Mouse (Mus musculus): ENCODE data around the gene Pde8b. TPM values are rescaled to one million over a fixed set of nuclear protein-coding genes. Genes with fewer than 3 reads are reported as not detected.
"Not testable (repeated sequence)": the region's sequence is repeated elsewhere in the genome, so short reads cannot be mapped to it uniquely, and the experiment has no call there.

Pde8b gene
- polyA plus RNA-seq, 1 experiment: 6.2 TPM

DNA sequence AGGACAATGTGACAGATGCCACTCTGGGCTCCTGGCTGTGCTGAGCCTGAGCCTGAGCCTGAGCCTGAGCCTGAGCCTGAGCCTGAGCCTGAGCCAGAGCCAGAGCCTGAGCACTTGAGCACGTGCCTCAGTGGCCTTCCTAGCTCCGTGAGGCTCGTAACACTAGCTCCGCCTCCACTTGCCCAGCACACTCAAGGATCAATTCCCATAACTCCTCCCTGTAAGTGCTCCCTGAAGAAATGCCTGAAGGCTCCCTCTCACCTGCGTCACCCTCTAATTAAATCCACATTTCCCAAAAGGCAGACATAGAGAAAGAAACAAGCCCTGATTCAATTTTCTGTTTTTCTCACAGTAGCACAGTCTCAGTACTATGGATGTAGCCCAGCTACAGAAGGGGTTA, 37.8 kb downstream of the Pde8b start:
- TF ChIP-seq CTCF (IDR thresholded peaks at IDR 0.05; ENCODE audit: borderline replicate concordance, extremely low read depth, insufficient read depth, insufficient read length) (no peak), POLR2A (IDR thresholded peaks at IDR 0.05; ENCODE audit: borderline replicate concordance, extremely low read depth, insufficient read depth, insufficient read length, poor library complexity, severe bottlenecking) (no peak)
- no peak for DNase-seq (ENCODE audit: low read depth)

DNA sequence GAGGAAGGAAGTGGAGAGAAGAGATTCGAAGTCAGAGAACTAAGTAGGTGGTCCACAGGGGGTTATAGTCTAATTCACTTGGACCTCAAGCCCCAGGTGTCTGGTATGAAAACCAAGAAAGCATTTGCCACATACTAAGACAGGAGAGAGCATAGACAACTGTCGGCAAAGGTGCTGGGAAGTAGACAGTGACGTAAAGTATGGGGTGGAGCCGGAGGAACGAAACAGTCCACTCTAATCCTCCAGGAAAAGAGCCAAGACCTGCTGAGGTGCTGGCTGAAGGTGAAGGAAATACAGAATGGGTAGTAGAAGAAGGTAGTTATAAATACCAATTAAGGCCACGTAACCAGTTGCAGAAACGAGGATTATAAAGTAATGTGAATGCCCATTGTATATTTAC, 42.8 kb downstream of the Pde8b start:
- not testable (repeated sequence) for DNase-seq (ENCODE audit: low read depth)

DNA sequence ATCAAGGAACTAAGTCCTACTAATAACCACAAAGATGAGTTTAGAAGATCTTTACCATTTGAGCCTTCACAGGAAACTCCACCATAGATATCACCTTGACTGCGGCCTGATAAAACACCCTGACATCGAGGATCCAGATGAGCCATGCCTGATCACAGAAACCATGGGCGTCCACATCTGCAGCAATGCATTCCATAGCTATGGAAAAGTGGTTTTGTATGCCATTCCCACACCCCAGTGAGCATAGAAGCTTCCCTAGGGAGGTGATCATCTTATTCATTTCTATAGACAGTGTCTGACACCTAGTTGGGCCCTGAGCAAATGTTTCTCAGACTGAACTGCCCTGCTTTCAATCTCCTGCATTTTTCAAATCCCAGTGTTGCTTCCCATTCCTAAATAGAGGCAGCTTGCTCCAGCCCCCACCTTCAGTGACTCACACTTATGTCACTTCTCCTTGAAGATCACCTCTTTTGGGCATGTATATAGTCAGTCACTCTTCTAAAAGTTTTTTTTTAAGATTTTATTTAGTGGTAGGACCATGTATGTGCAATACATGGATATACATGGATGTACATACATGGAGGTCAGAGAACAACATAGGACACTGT, 47.9 kb downstream of the Pde8b start:
- no peak for DNase-seq (ENCODE audit: low read depth)

DNA sequence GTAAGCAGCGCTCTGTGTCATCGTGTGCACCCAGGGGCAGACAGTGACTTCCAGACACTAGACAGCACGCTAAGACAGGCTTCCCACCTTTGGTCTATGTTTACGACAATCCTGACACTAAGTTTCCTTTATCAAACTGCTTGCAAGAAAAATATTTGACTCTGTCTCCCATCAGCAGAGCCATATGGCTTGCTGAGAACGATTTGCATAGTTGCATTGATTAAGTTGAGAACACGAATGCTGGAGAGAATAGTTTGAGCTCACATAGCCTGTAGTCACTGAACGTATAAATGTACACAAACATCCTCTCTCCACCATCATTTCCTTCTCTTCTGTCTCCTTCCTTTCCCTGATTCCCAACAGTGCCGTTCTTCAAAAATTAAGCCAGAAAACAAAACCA, 49.3 kb downstream of the Pde8b start:
- DNase-seq (ENCODE audit: low read depth): peak; percentile 35
- TF ChIP-seq CTCF (IDR thresholded peaks at IDR 0.05; ENCODE audit: borderline replicate concordance, extremely low read depth, insufficient read depth, insufficient read length) (no peak), POLR2A (IDR thresholded peaks at IDR 0.05; ENCODE audit: borderline replicate concordance, extremely low read depth, insufficient read depth, insufficient read length, poor library complexity, severe bottlenecking) (no peak)

More for the DNA sequence above, 47.9 kb downstream of the Pde8b start:
- no peak for TF ChIP-seq CTCF (IDR thresholded peaks at IDR 0.05; ENCODE audit: borderline replicate concordance, extremely low read depth, insufficient read depth, insufficient read length)
- TF ChIP-seq POLR2A (IDR thresholded peaks at IDR 0.05; ENCODE audit: borderline replicate concordance, extremely low read depth, insufficient read depth, insufficient read length, poor library complexity, severe bottlenecking): no peak

DNA sequence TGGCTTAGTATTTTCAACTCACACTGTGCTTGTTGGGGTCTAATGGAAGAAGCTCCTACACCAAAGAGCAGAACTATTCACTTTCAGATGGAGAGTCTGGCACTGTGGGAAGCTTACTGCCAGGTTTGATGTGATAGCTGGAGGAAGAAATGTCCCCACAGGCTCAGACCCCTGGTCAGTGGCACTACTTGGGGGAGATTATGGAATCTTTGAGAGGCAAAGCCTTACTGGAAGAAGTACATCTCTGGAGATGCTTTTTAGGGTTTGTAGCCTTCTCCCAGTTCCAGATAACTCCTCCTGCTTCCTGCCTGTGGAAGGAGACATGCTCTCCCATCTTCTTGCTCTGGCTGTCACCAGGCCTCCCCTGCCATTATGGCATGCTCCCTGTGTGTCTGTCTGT, 50.1 kb downstream of the Pde8b start:
- TF ChIP-seq POLR2A (IDR thresholded peaks at IDR 0.05; ENCODE audit: borderline replicate concordance, extremely low read depth, insufficient read depth, insufficient read length, poor library complexity, severe bottlenecking) (no peak), CTCF (IDR thresholded peaks at IDR 0.05; ENCODE audit: borderline replicate concordance, extremely low read depth, insufficient read depth, insufficient read length) (no peak)
- DNase-seq (ENCODE audit: low read depth): no peak

DNA sequence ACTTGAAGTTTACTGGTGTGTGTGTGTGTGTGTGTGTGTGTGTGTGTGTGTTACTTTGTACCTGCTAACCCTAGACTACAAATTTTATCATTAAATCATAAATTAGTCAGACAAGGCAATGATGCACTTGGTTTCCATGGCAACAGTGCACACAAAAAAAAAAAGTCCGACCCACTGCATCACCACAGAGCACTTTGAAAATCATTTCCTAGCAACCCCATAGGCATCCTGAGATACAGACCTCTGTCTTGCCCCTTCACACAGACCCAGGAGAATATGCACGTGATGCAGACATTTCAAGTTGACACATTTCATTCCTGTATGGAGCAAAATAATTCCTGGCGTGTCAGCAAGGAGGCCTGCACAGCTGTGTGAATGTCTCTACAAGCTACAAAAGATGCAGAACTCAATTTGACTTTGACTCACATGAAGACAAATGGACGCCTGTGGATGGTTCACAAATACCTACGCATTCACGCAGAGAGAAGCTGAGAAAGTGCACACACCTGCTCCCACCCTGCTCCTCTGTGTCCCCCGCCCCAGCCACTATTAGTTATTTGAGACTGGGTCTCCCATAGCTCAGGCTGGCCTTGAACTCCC, 53.9 kb downstream of the Pde8b start:
- DNase-seq (ENCODE audit: low read depth): peak; percentile 62
- TF ChIP-seq CTCF (IDR thresholded peaks at IDR 0.05; ENCODE audit: borderline replicate concordance, extremely low read depth, insufficient read depth, insufficient read length) (no peak), POLR2A (IDR thresholded peaks at IDR 0.05; ENCODE audit: borderline replicate concordance, extremely low read depth, insufficient read depth, insufficient read length, poor library complexity, severe bottlenecking) (no peak)

DNA sequence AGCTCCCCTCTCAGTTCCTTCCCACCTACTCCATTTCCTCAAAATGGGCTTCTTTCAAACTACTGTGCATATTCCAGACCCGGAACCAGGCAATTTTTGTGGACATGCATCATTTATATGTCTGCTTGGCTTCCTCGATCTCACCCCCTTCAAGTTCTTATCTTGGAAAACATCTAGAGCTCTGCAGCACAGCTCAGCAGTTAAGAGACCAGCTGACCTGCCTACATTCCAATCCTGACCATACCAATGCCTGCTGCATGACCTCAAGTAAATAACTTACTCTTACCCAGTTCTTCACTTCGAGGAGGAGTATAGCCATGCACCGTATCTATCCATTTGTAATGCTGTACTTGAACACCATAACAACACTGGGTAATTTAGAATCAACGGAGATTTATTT, 58.2 kb downstream of the Pde8b start:
- TF ChIP-seq POLR2A (IDR thresholded peaks at IDR 0.05; ENCODE audit: borderline replicate concordance, extremely low read depth, insufficient read depth, insufficient read length, poor library complexity, severe bottlenecking) (no peak), CTCF (IDR thresholded peaks at IDR 0.05; ENCODE audit: borderline replicate concordance, extremely low read depth, insufficient read depth, insufficient read length) (no peak)
- DNase-seq (ENCODE audit: low read depth): no peak

DNA sequence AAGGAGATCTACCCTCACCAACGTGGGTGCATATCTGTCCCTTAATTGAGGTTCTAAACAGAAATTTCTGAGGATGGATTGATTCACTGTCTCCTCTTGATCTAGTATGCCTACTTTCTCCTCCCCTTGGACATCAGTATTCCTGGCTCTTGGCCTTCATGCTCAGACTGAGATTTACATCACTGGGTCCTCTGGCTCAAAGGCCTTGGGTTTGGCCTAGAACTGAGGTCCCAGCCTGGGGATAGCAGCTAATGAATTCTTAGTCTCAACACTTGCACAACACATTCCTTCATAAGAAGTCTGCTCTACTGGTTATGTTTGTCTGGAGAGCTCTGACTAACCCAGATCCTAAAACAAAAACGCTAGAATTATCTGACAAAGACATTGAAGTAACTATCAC, 61.0 kb downstream of the Pde8b start:
- no peak for DNase-seq (ENCODE audit: low read depth)
- TF ChIP-seq CTCF (IDR thresholded peaks at IDR 0.05; ENCODE audit: borderline replicate concordance, extremely low read depth, insufficient read depth, insufficient read length) (no peak), POLR2A (IDR thresholded peaks at IDR 0.05; ENCODE audit: borderline replicate concordance, extremely low read depth, insufficient read depth, insufficient read length, poor library complexity, severe bottlenecking) (no peak)

DNA sequence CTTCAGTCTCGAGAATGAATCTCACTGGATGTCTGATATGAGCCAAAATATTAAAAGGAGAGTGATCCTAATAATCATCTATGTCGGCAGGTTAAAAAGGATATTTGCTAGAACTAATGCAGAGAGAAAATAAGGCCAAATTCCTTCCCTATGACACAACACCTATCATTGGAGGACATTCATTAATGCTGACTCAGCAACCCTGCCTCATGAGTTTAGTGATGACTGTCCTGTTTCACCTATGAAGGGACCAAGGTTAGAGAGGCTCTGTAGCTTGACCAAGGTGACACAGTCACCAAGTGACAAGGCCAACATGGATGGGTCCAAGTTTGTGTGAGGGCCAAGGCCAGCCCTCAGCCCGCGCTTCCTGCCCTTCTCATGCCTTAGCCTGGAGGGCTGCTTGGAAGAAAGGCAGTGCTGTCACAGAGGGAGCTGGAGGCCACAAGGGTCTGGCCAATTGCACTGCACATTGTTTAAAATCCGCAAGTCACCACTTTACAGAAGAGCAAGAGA, 62.9 kb downstream of the Pde8b start:
- TF ChIP-seq POLR2A (IDR thresholded peaks at IDR 0.05; ENCODE audit: borderline replicate concordance, extremely low read depth, insufficient read depth, insufficient read length, poor library complexity, severe bottlenecking) (no peak), CTCF (IDR thresholded peaks at IDR 0.05; ENCODE audit: borderline replicate concordance, extremely low read depth, insufficient read depth, insufficient read length) (no peak)
- DNase-seq (ENCODE audit: low read depth): no peak

DNA sequence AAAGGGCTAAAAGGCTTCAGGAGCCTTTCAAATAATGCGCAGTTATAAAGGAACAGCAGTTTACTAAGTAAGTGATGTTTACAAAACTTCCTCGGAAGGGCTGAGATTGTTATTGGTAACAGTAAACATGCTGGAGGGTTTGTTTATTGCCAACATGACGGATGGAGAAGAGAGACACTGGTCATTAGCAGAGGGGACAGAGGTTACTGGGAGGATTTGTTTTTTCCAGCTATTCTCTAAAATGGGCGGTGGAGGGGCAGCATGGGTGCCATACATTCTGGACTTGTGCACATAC, 63.4 kb downstream of the Pde8b start:
- no peak for DNase-seq (ENCODE audit: low read depth)
- no peak for TF ChIP-seq CTCF (IDR thresholded peaks at IDR 0.05; ENCODE audit: borderline replicate concordance, extremely low read depth, insufficient read depth, insufficient read length)
- TF ChIP-seq POLR2A (IDR thresholded peaks at IDR 0.05; ENCODE audit: borderline replicate concordance, extremely low read depth, insufficient read depth, insufficient read length, poor library complexity, severe bottlenecking): no peak

DNA sequence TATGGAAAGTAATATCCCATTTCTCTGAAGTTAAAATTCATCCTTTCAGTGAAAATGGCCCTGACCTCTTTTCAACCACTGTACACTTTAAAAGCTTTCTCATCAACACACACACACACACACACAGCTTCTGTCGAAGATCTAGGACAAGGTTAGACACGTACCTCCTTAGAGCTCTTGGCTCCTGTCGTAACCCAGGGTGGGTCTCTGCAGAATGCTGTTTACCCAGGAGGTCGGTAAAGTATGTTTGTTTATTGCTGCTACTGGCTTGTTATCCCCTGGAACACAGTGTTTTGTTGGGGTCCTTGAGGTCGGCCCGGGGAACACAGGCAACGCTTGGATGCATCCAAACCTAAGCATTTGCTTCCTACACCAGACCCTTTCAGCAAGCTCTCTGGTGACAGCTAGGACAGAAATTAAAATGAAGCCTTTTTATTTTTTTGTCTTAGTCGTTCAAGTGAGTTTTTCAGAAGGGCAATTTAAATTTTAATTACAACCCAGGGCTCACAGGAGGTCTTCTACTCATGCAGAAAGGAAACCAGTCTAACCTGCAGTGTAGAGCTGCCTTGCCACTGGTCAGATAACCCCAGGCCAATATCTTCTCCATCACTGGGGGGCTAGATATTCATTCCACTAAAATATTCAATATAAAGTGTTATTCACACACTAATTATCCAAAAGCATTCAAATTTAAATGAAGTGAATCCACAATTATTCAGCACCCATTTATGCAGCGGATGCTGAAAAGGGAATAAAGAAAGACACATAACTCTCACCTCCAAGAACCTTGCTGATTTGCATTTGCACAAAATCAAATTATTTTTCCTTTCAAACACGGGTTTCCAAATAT, 64.0 kb downstream of the Pde8b start:
- DNase-seq (ENCODE audit: low read depth): peak; percentile 67
- no peak for TF ChIP-seq POLR2A (IDR thresholded peaks at IDR 0.05; ENCODE audit: borderline replicate concordance, extremely low read depth, insufficient read depth, insufficient read length, poor library complexity, severe bottlenecking)

DNA sequence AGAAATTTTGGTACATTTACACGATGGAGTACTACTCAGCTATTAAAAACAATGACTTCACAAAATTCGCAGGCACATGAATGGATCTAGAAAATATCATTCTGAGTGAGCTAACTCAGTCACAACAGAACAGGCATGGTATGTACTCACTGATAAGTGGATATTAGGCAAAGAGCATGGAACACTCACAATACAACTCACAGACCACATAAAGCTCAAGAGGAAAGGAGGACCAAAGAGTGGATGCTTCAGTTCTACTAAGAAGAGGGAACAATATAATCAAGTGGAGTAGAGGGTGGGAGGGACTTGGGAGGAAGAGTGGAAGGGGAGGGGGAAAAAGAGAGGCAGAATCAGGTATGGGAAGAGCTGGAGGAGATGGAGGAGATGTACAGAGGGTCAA, 66.5 kb downstream of the Pde8b start:
- TF ChIP-seq CTCF (IDR thresholded peaks at IDR 0.05; ENCODE audit: borderline replicate concordance, extremely low read depth, insufficient read depth, insufficient read length) (no peak), POLR2A (IDR thresholded peaks at IDR 0.05; ENCODE audit: borderline replicate concordance, extremely low read depth, insufficient read depth, insufficient read length, poor library complexity, severe bottlenecking) (no peak)
- no peak for DNase-seq (ENCODE audit: low read depth)

All from brain, embryonic 14.5 days (tissue).